Mouse (Mus musculus) right cerebral cortex, postnatal 14 days (tissue): ENCODE data around the gene Hmg20a.

Experiments
- DNase-seq: peaks from one replicate; pipeline ENCODE4 v3.0.0; 2022

The Hmg20a gene

DNA sequence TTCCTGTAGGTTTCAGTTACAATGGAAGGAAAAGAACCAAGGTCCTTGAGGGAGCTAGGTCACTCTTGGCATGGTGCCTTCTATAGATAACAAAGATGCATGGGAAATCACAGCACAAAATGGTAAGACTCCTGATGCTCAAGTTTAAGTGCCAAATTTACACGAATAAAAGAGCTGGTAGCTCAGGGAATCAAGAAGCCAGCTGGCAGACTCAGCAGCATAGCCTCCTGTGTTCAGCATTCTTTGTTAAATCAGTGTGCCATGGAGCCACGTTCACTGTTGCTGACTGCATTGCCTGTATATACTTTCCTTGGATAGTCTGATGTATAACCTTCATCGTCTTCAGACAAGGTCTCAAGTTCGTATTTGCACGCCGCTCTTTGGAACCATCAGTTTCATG is 33.2 kb downstream of the Hmg20a start:
- no peak for DNase-seq

DNA sequence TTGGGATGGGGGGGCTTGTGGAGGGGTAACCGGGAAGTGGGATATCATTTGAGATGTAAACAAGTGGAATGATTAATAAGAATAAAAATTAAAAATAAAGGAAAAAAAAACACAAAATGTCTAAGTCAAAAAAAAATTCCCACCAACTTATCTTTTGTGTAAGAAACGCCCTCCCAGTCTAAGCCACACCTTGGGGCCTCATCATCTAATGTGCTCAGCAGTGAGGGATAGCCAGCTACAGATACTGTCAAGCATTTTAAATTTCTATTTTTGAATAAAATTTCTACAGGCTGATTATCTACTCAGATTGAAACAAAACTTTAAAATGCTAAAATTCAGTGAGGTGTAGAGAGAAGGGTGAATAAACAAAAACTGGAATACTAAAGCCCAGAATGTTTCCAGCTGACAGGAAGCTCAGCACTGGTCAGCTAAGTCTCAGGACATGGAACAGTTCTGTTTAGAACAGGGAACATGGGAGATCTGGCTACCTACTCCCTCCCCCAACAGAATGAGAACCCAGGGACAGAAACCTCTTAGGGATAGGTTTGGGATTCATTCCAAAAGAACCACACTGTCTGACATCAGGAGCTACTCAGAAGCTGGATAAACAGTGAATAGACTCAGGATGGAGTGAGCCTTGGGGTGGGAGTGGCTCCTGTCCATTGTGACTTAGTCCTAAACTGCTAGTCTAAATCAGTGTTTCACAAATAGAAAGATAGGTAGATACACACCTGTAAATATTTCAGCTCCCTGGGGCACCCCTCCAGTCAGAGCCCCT is 34.8 kb downstream of the Hmg20a start:
- DNase-seq = no peak

DNA sequence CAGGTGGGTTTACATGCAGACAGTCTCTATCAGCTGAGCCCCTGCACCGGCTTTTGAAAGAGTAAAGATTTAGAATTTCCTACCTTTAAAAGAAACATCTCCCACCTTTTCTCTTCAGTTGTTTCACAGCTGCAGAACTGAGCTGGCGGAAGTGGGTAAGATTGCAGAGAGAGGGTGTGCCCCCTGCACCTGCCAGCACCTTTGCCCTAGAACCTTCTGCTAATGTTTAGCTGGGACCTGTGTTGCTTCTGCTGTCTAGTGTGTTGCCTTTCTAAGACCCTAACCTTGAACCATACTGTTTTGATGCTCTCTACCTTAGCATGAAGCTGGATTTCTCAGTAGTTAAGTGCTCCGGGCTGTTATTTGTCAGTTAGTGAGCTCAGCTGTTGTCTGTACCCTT is 38.0 kb downstream of the Hmg20a start:
- DNase-seq = no peak

DNA sequence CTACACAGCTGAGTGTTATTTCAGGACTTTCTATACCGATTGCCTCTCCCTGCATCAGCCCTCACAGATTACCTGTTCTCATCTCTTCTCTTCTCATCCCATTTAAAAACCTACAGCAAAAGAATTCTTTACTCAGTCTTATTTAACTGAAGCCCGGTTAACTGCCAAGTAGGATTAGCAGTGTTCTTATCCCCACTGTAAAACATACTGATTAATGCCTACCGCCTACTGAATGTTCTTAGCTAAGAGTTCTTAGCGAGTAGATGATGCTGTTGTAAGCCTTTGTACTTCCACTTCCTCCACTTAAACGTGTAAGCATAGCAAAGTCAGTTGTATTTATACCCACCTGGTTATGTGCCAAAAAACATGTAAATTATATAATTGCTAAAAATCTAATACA is 42.6 kb downstream of the Hmg20a start:
- no peak for DNase-seq

DNA sequence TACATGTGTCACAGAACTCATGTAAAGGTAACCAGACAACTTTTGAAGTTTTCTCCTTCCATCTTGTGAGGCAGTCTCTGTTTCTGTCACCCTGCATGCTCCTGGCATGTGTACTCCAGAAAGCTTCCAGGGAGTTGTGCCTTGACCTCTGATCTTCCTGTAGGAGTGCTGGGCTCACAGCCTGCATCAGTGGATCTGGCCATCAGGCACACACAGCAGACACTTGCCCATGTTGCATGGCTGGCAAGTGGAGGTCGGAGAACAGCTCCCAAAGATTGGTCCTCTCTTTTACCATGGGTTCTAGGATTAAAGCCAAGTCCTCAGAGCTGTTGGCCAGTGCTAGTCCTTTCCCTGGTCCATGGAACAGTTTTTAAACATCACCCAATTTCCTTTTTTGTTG is 44.2 kb downstream of the Hmg20a start:
- no peak for DNase-seq

DNA sequence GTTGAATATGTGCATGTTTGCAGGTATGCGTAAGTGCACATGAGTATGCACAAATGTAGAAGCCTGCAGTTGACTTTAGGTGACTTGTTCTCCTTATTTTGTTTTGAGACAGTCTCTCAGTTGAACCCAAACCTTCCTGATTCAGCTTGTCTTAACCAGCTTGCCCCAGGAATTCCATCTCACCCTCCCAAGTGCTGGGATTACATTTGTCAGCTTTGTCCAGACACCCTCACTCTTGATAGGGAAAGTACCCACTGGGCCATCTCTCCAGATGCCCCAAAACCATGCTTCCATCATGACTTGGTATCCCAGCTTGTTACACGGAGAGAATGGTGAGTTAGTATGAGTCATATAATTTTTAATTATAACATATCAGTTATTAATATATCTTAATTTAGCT is 44.6 kb downstream of the Hmg20a start:
- DNase-seq = no peak

DNA sequence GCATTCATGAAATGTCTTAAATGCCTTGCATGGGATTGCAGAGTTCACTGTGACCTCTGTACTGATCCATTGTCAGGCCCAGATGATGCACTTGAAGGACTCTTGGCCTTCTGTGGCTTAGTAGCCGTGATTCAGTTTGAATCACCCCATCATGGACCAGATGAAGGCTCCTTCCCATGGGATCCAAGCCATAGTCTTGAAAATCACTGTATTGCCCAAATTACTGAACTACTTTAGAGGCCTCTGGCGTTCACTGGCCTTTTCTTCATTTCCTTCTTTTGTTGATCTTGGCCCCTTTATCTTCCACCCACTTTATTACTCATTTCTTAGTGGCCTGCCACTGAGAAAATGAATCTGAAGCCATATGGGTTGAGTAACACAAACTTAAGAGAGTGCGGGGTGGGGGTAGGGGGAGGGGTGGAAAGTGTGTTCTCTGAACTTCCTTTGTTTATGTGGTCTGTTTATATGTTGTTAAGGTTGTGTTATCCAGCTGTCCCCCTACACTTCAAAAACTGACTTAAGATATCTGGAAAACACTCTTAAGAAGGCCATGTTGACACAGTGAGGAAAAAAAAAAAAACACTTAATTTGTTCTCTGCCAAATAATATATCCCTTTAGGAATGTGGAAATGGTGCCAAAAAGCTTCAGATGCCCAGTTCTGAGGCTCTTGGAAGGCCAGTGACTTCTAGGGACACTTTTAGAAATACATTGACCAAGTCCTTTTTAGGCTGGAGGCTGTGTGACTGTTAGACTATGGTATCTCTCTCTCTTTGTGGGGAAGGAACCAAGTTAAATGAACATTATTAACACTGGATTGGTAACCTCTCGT is 45.5 kb downstream of the Hmg20a start:
- no peak for DNase-seq

DNA sequence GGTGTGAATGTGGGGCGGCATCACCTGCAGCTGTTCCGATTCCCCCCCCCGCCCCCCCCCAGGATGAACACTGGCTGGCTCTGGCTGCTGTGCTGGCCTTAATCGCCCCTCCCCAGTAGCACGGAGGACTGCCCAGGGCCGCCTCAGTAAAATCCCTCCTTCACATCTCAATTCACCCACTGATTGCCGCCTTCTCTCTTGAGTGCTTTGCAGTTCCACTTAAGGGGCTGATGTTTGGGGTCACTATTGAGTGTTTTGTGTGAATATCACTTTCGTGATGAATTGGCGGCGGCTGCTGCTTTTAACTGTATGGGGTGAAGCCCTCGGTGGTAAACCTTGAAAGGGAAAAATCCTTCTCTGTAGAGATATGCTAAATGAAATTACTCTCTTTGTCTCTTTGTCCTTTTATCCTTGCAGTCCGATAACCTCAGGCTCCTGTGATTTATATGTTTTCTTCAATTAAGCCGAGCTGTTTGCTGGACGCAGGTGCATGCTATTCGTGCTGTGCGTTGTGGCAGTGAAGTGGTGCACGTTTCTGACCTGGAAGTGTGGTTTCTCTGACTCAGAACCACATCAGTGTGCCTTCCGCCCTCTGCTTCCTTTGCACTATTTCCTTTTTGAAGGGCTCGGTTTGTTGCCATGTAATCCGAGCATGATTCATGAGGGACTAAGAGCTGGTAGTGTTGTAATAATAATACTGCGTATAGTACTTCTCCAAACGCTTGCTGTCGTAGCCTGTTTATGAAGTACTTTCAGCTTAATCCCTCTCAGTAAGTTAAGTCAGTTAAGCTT is 46.6 kb downstream of the Hmg20a start:
- DNase-seq = no peak

DNA sequence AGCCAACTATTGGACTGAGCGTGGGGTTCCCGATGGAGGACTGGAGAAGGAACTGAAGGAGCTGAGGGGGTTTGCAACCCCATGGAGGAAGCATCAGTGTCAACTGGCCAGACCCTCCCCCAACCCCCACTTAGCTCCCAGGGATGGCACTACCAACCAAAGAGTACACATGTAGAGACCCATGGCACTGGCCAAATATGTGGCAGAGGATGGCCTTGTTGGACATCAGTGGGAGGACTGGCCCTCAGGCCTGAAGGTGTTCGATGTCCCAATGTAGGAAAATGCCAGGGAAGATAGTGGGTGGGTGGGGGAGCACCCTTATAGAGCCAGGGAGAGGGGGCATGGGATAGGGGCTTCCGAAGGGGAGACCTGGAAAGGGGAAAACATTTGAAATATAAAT is 47.8 kb downstream of the Hmg20a start:
- DNase-seq = no peak

DNA sequence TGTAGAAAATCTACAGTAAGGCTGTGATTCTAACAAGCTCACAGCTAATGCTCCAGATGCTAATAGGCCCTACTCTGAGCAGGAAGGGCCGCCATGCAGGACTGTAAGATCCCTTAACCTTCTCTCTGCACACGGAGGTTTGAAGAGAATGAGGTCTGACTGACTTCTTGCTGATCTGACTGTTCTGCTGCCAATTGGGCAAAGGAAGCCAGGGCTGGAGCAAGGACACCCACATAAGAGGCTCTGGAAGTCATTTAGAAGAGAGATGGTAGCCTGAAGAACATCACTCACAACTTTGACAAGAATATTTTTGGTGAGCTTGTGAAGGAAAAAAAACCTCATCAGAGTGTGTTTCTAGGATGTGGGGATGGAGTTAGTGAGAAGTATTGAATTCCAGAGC is 51.2 kb downstream of the Hmg20a start:
- no peak for DNase-seq

DNA sequence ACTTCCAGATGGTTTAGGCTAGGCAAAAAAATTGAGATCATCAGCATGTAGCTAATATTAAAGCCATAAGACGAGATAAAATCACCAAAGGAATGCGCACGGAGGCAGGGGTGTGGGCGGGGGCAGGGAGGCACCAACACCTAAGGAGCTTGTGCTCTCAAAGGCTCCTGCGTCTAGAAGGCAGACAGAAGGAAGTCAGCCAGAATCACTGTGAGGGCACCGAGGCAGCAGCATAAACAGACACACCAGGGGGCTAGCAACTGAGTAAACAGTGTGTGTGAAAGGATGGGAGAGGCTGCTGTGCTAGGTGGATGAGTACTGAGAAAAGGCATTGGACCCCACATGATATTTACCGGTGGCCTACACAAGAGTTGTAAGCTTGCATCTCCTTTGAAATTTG is 51.9 kb downstream of the Hmg20a start:
- no peak for DNase-seq

DNA sequence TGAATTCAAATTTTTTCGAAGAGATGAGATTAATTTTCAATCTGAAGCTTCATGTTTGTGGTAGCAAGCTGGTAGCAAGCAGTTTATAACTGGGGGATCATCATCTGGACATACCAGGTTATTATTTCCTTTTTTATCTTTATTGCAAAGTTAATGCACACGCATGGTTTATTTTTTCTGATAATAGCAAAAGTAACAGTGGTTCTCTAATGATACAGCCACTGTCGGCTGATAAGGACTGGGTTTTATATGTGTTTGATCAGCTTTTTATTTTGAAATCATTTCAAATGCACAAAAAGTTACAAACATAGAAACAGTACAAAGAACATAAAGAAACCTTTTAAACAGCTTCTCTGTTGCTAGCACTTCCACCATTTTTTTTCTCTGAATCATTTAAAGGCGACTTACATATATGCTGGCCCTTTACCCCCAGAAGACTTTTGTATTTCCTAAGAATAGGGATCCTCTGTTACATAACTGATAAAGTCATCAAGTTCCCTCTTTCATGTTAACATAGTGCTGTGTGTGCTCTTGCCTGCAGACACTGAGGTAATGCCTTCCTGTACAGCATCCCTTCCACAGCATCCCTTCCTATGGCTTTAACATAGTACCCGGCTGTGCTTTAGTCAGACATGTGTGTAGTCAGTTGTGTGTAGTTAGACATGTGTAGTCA is 60.7 kb downstream of the Hmg20a start:
- no peak for DNase-seq

DNA sequence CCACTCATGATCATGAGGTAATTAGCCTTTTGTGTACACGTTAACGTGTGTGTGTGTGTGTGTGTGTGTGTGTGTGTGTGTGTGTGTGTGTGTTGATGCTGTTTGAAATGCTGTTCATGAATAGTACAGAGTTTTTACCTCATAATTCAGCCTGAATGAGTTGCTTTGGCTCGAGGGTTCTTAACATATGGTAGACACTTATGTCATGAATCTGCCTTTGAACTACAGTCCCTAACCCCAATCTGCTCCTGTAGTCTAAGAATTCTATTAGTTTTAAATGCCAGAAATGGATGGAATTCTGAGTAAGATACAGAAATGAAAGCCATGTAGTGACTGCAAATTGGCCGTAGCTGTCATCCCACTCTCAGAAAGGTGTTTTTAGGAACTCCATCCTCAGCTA is 64.2 kb downstream of the Hmg20a start:
- DNase-seq = no peak

DNA sequence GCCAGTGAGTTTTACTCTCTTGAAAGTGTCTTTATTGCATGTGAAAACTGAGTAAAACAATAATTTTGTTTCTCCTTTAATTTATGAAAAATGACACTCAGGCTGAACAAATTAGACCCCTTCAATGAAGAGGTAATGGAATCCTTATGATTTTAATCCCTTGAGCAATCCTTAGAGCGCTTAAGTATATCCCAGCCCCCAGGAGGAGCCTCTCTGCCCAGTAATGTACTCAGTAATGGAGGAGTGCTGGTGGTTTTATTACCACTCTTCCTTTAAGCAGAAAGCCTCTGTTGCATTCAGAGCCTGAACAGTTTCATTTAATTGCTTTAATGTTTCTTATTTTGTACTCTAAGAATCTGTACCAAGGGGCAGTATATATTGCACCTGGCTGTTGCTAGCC is 67.0 kb downstream of the Hmg20a start:
- no peak for DNase-seq

DNA sequence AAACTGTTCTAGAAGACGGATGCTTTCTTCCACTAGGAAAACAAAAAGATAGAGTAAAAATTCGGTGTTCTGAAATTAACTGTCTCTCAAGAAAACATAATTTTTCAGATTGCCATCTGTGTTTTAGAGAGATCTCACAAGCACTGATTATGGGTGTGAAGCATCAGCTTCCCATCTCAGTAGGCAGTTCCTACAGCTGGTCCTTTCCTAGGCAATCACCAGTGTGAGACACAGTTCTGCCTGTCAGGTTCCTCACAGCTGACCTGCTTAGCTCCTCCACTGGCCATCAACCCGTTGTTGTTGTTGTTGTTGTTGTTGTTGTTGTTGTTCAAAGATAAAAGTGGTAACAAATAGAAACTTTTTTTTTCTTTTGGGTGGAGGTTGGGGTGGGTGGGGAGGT is 67.7 kb downstream of the Hmg20a start:
- DNase-seq = no peak

DNA sequence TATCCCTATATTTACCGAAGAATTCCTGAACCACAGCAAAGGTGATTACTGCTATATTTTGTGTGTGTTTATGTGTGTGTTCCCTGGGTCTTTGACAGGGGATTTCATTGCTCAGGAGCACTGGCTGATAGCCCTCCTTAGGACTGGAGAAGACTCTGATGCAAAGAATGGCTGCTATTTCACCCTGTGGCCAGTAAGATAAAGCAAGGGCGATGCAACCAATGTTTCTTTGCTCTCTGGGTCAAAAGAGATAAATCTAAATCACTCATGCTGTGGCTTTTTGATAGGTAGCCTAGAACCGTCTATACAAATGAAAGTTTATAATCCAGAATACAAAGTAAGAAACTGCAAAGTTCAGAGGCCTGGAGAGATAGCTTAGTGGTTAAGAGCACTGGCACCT is 69.2 kb downstream of the Hmg20a start:
- no peak for DNase-seq

DNA sequence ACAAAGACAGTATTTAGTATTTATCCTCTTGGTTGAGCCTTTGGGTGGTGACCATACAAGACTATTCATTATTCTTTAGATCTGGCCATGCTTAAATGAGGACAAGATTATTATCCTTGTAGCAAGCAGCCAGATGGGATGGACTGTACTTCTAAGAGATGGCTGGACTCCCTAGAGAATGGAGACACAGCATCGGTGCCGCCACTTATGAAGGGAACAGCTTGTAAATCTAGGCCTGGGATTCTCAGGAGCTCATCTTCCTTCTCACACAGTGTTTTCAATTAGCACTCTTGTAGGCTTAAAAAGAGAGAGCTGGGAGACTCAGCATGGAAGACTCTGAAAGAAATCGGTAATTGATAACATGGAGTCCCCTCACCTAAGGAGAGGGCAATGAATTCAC is 74.0 kb downstream of the Hmg20a start:
- DNase-seq = no peak

DNA sequence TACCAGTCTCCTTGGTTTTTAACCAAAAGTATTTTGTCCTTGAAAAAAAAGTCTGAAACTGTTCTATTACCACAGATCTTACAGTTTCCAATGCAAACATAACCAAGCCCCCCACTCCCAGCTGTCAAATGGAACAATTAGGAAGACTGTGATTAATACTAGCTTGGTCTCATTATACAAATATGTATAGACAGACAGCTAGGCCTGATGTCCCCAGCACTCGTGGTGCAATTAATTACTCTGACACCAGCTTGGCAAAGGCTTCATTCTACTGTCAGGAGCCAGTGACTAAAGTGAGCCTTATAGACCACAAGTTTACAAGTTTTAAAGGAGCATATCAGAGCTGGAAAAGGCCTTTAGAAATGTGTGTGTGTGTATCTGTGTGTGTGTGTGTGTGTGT is 74.5 kb downstream of the Hmg20a start:
- no peak for DNase-seq

DNA sequence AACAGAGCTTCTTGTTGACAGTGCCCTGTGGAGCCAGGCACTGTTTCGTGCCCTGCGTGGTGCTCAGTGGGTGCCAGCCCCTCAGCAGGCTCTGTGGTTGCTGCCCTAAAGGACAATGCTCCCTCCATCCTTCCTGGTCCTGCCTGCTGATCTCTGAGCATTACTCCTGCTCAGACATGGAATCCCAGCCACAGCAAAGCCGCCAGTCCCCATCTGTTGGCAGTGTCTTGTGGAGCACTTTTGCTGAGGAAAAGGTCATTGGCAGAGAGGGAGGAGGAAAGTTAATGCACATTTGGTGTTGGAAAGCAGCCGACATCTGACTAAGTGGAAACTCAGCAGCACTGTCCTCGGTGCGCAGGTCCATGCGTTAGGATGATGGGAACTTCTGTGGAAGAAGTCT is 76.7 kb downstream of the Hmg20a start:
- DNase-seq = no peak

DNA sequence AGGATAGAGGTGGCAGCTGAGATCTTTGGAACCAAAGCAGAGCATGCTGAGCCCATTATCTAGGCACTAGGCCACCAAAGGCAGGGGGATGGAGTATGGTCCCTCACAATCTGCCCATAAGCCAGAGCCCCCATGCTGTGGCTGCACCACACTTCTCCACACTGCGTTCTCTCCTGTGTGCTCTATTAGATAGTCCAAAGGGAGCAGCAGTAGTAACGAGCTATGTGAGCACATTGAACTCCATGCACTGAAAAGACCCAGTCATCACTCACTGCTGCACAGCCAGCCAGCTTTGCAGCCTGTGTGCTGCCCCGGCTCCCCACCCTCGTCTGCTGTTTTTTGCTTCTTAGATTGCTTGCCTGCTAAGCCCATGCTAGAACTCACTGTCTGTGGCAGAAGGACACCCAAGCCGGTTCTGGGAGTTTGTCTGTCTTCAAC is 77.4 kb downstream of the Hmg20a start:
- no peak for DNase-seq

DNA sequence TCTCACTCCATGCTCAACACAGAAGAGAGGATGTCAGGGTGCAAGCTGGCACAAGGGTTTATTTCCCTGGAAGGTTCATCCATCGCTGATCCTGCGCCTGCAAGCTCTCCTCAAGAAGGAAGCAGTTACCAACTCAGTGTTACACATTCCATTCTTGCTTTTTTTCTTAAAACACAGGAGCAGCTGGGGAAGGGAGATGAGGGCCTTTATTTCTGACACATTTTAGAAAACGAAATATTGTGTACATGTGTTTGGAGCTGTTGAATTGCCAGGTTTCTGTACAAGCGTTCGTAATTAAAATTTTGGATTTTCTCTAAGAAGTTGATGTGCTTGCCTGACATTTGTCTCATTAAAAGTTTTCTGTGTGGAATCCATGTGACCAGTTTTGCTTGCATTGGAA is 78.2 kb downstream of the Hmg20a start:
- no peak for DNase-seq

DNA sequence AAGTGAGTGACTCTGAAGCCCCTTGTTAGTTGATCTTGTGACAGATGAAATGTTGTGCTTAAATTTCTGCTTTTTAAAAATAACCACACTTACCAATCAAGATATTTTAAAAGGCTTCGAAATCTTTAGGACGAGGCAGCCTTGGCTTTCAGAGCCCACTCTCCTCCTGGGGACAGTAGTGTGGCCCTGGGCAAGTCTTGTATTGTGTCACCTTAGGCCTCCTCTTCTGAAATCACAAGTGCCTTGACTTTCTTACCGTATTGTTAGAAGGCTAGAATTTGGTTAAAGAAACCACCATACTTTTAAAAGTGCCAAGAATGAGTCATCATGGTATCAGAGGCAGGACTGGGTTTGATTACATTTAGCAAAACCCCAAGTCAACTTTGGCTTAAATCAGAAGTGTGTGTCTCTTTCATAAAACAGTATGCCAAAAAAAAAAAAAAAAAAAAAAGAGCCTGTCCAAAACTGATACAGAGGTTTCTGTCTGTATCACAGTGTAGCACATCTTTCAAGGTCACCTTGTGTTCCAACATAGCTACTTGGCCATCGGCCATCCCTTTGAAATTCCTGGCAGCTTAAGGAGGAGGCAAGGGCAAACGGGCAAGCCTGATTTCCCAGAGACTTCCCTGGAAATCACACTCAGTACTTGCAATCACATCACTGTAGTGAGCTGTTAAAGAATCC is 78.9 kb downstream of the Hmg20a start:
- no peak for DNase-seq
